Mouse (Mus musculus): Measurements from ENCODE around the gene Baat.

GRCm38 (mm10) chr4:49535036-49535435, 28.7 kb upstream of the Baat start:
- TF ChIP-seq CTCF (IDR thresholded peaks at IDR 0.05; ENCODE audit: control insufficient read depth, insufficient read depth, insufficient replicate concordance, low read depth, low read length) (no peak), POLR2A (IDR thresholded peaks at IDR 0.05; ENCODE audit: control insufficient read depth, low read depth, low read length) (no peak)
